Mouse (Mus musculus) G1E (cell line): ENCODE data around the gene Pi4kb. TPM values are rescaled to one million over a fixed set of nuclear protein-coding genes. Genes with fewer than 3 reads are reported as not detected.
A peak's percentile ranks its signal among the peaks of the same experiment; 100 is the strongest.

Experiments
- ATAC-seq: 2 replicates; pipeline ENCODE4 v1.8.0; 2016; ENCODE audit warnings: mild to moderate bottlenecking; ENCODE audit not compliant: insufficient number of reproducible peaks, poor library complexity, low FRiP score, severe bottlenecking; ENCODE audit errors: extremely low read depth
- DNase-seq: peaks from one replicate; pipeline ENCODE4 v3.0.0; 2012; ENCODE audit warnings: low spot score
- H3K27me3 ChIP-seq: 2 replicates; pipeline ENCODE4 v1.6.1; 2012; ENCODE audit warnings: mild to moderate bottlenecking, low read length, inconsistent platforms; ENCODE audit not compliant: insufficient read depth
- H3K36me3 ChIP-seq: replicated peaks from 2 replicates; pipeline ENCODE3; 2012; ENCODE audit warnings: mild to moderate bottlenecking, inconsistent platforms
- H3K4me1 ChIP-seq: 2 replicates; pipeline ENCODE4 v1.6.1; 2012; ENCODE audit warnings: low read depth, low read length, inconsistent platforms, mixed read lengths; ENCODE audit not compliant: insufficient read depth
- H3K4me3 ChIP-seq: 2 replicates; pipeline ENCODE4 v1.5.1; 2012; ENCODE audit warnings: low read depth, mild to moderate bottlenecking, inconsistent platforms, low read length, moderate library complexity, mixed read lengths
- H3K9me3 ChIP-seq: replicated peaks from 2 replicates; pipeline ENCODE4 v1.6.1; 2012; ENCODE audit warnings: inconsistent platforms
- CTCF ChIP-seq: IDR thresholded peaks from 2 replicates; pipeline ENCODE4 v1.5.1; 2012; ENCODE audit warnings: low read depth, low read length, inconsistent platforms, mixed read lengths
- GATA1 ChIP-seq: IDR thresholded peaks from 2 replicates; pipeline ENCODE4 v1.6.1; 2012; ENCODE audit warnings: borderline replicate concordance, low read length, inconsistent platforms, mixed read lengths
- GATA2 ChIP-seq: IDR thresholded peaks from 2 replicates; pipeline ENCODE4 v1.6.1; 2012; ENCODE audit warnings: low read depth, low read length, inconsistent platforms, borderline replicate concordance
- POLR2AphosphoS5 ChIP-seq: IDR thresholded peaks from 2 replicates; pipeline ENCODE4 v1.6.1; 2012; ENCODE audit warnings: low read depth, low read length, inconsistent platforms; ENCODE audit not compliant: insufficient replicate concordance
- TAL1 ChIP-seq: conservative IDR thresholded peaks from 2 replicates; pipeline ENCODE4 v1.6.1; 2012; ENCODE audit warnings: low read depth, low read length, inconsistent platforms, mixed read lengths
- polyA plus RNA-seq: library from polyadenylated mRNA; stranded (reverse); fragments of >175 nt; gene quantifications from 2 replicates; pipeline ENCODE4 v1.2.3, GENCODE M21; 2012
- total RNA-seq, 2 experiments: library from RNA; stranded (forward) in 1 of 2; stranded (reverse) in 1 of 2; fragments of 200-1000 nt in 1 of 2; fragments of >200 nt in 1 of 2; fragmentation: Nextera tagmentation in 1 of 2; gene quantifications; 2 replicates each; pipeline ENCODE4 v1.2.3; 2014 to 2017

Gene Pi4kb
- total and polyA plus RNA-seq, 3 experiments = 11.7 to 70.6 (median 37.4) TPM

GRCm38 (mm10) chr3:95047914-95048313 is 73.4 kb downstream of the Pi4kb start:
- Histone ChIP-seq H3K4me3 (no peak overlapping the region), H3K9me3 (no peaks in the 10 kb centered on the region), H3K4me1 (peaks cover 40% of the 10 kb centered on the region), H3K27me3 (peaks cover 22% of the 10 kb centered on the region), H3K36me3 (no peaks in the 10 kb centered on the region)
- TF ChIP-seq TAL1 (no peak), GATA1 (no peak), POLR2AphosphoS5 (no peak), CTCF (no peak), GATA2 (no peak)
- ATAC-seq (no peak), DNase-seq (no peak)

GRCm38 (mm10) chr3:95052959-95053358 is 78.4 kb downstream of the Pi4kb start:
- Histone ChIP-seq H3K36me3 (peaks cover 14% of the 10 kb centered on the region), H3K4me1 (peaks cover 37% of the 10 kb centered on the region), H3K27me3 (peaks cover 18% of the 10 kb centered on the region), H3K4me3 (no peak overlapping the region), H3K9me3 (no peaks in the 10 kb centered on the region)
- ATAC-seq (no peak), DNase-seq (no peak)
- TF ChIP-seq POLR2AphosphoS5 (no peak), CTCF (peak; percentile 95), GATA2 (no peak)

GRCm38 (mm10) chr3:95053701-95054100 is 79.2 kb downstream of the Pi4kb start:
- Histone ChIP-seq H3K9me3 (no peaks in the 10 kb centered on the region), H3K4me3 (no peak overlapping the region), H3K4me1 (peaks cover 34% of the 10 kb centered on the region), H3K27me3 (peaks cover 13% of the 10 kb centered on the region), H3K36me3 (peaks cover 20% of the 10 kb centered on the region)
- TF ChIP-seq CTCF = peak; percentile 94
- TF ChIP-seq GATA2 = no peak
- peak; percentile 20 for DNase-seq
- 0 out of 2 replicates have a peak, but pooled peaks have one; percentile 38 for ATAC-seq

- Histone ChIP-seq H3K9me3 (no peaks in the 10 kb centered on the region), H3K4me1 (peaks cover 34% of the 10 kb centered on the region), H3K27me3 (peaks cover 5% of the 10 kb centered on the region), H3K36me3 (peaks cover 30% of the 10 kb centered on the region), H3K4me3 (peak overlapping the region; percentile 2; the same call in 1 of the 2 replicates)
- no peak for DNase-seq
- TF ChIP-seq POLR2AphosphoS5 (no peak), CTCF (no peak), GATA1 (no peak), GATA2 (no peak), TAL1 (no peak)
- peak; percentile 85 for ATAC-seq
Observed at GRCm38 (mm10) chr3:95054481-95055260, 80.1 kb downstream of the Pi4kb start.

GRCm38 (mm10) chr3:95056275-95056674 is 81.7 kb downstream of the Pi4kb start:
- no peak for DNase-seq
- no peaks in the 10 kb centered on the region for H3K27me3 ChIP-seq
- H3K36me3 ChIP-seq = peaks cover 46% of the 10 kb centered on the region
- no peaks in the 10 kb centered on the region for H3K9me3 ChIP-seq
- ATAC-seq = no peak
- peaks cover 31% of the 10 kb centered on the region for H3K4me1 ChIP-seq
- no peak for TF ChIP-seq GATA1
- no peak for TF ChIP-seq TAL1
- TF ChIP-seq POLR2AphosphoS5 = no peak
- no peak for TF ChIP-seq GATA2
- TF ChIP-seq CTCF = no peak
- no peak overlapping the region for H3K4me3 ChIP-seq

Other genes with a start within 250 kb of the Pi4kb start
- not detected in 2 replicates for gene Cgn, start 188.2 kb upstream of the Pi4kb start, total RNA-seq (2014; fragmentation: Nextera tagmentation)
- gene Cgn, start 188.2 kb upstream of the Pi4kb start, total RNA-seq (2017) = 0.11 and 0.12 TPM in 2 replicates
- gene Cgn, start 188.2 kb upstream of the Pi4kb start, polyA plus RNA-seq = 0.01 TPM in 1 of 2 replicates, not detected in the other
- gene Pogz, start 137.2 kb upstream of the Pi4kb start, total RNA-seq (2014; fragmentation: Nextera tagmentation) = 113 and 138 TPM in 2 replicates
- gene Pogz, start 137.2 kb upstream of the Pi4kb start, total RNA-seq (2017) = 19.6 and 19.8 TPM in 2 replicates
- 124 and 147 TPM in 2 replicates for gene Pogz, start 137.2 kb upstream of the Pi4kb start, polyA plus RNA-seq
- 185 and 255 TPM in 2 replicates for gene Psmb4, start 87.8 kb upstream of the Pi4kb start, total RNA-seq (2014; fragmentation: Nextera tagmentation)
- 408 and 449 TPM in 2 replicates for gene Psmb4, start 87.8 kb upstream of the Pi4kb start, total RNA-seq (2017)
- gene Psmb4, start 87.8 kb upstream of the Pi4kb start, polyA plus RNA-seq = 273 and 326 TPM in 2 replicates
- gene Selenbp1, start 41.7 kb upstream of the Pi4kb start, total RNA-seq (2014; fragmentation: Nextera tagmentation) = 110 and 119 TPM in 2 replicates
- gene Selenbp1, start 41.7 kb upstream of the Pi4kb start, total RNA-seq (2017) = 367 and 434 TPM in 2 replicates
- gene Selenbp1, start 41.7 kb upstream of the Pi4kb start, polyA plus RNA-seq = 39.8 and 133 TPM in 2 replicates
- 27.8 and 36.2 TPM in 2 replicates for gene Rfx5, start 20.7 kb upstream of the Pi4kb start, total RNA-seq (2014; fragmentation: Nextera tagmentation)
- gene Rfx5, start 20.7 kb upstream of the Pi4kb start, total RNA-seq (2017) = 21.8 and 24.3 TPM in 2 replicates
- gene Rfx5, start 20.7 kb upstream of the Pi4kb start, polyA plus RNA-seq = 9.6 and 11.7 TPM in 2 replicates
- 44.7 and 52.9 TPM in 2 replicates for gene Zfp687, start 40.7 kb downstream of the Pi4kb start, total RNA-seq (2014; fragmentation: Nextera tagmentation)
- gene Zfp687, start 40.7 kb downstream of the Pi4kb start, total RNA-seq (2017) = 22.4 and 27.5 TPM in 2 replicates
- 64.0 and 72.5 TPM in 2 replicates for gene Zfp687, start 40.7 kb downstream of the Pi4kb start, polyA plus RNA-seq
- 92.0 and 92.7 TPM in 2 replicates for gene Psmd4, start 67.9 kb downstream of the Pi4kb start, total RNA-seq (2014; fragmentation: Nextera tagmentation)
- 374 and 411 TPM in 2 replicates for gene Psmd4, start 67.9 kb downstream of the Pi4kb start, total RNA-seq (2017)
- gene Psmd4, start 67.9 kb downstream of the Pi4kb start, polyA plus RNA-seq = 108 and 177 TPM in 2 replicates
- gene Pip5k1a, start 132.2 kb downstream of the Pi4kb start, total RNA-seq (2014; fragmentation: Nextera tagmentation) = 67.5 and 67.6 TPM in 2 replicates
- gene Pip5k1a, start 132.2 kb downstream of the Pi4kb start, total RNA-seq (2017) = 39.3 and 40.1 TPM in 2 replicates
- 21.9 and 30.0 TPM in 2 replicates for gene Pip5k1a, start 132.2 kb downstream of the Pi4kb start, polyA plus RNA-seq
- gene Vps72, start 136.3 kb downstream of the Pi4kb start, total RNA-seq (2014; fragmentation: Nextera tagmentation) = 108 and 120 TPM in 2 replicates
- 96.2 and 146 TPM in 2 replicates for gene Vps72, start 136.3 kb downstream of the Pi4kb start, total RNA-seq (2017)
- gene Vps72, start 136.3 kb downstream of the Pi4kb start, polyA plus RNA-seq = 274 and 307 TPM in 2 replicates
- gene Tmod4, start 149.7 kb downstream of the Pi4kb start, total RNA-seq (2014; fragmentation: Nextera tagmentation) = 9.9 and 11.7 TPM in 2 replicates
- gene Tmod4, start 149.7 kb downstream of the Pi4kb start, total RNA-seq (2017) = 3.3 and 4.5 TPM in 2 replicates
- 0.17 and 0.22 TPM in 2 replicates for gene Tmod4, start 149.7 kb downstream of the Pi4kb start, polyA plus RNA-seq
- gene Scnm1, start 159.3 kb downstream of the Pi4kb start, total RNA-seq (2014; fragmentation: Nextera tagmentation) = 85.9 and 107 TPM in 2 replicates
- 76.8 and 81.5 TPM in 2 replicates for gene Scnm1, start 159.3 kb downstream of the Pi4kb start, total RNA-seq (2017)
- gene Scnm1, start 159.3 kb downstream of the Pi4kb start, polyA plus RNA-seq = 7.1 and 8.2 TPM in 2 replicates
- gene Lysmd1, start 159.4 kb downstream of the Pi4kb start, total RNA-seq (2014; fragmentation: Nextera tagmentation) = 5.9 and 7.0 TPM in 2 replicates
- gene Lysmd1, start 159.4 kb downstream of the Pi4kb start, total RNA-seq (2017) = 10.7 and 11.1 TPM in 2 replicates
- 5.6 and 7.4 TPM in 2 replicates for gene Lysmd1, start 159.4 kb downstream of the Pi4kb start, polyA plus RNA-seq
- gene Tnfaip8l2, start 167.6 kb downstream of the Pi4kb start, total RNA-seq (2014; fragmentation: Nextera tagmentation) = not detected in 2 replicates
- gene Tnfaip8l2, start 167.6 kb downstream of the Pi4kb start, total RNA-seq (2017) = 0.16 TPM in 1 of 2 replicates, not detected in the other
- not detected in 2 replicates for gene Tnfaip8l2, start 167.6 kb downstream of the Pi4kb start, polyA plus RNA-seq
- 1.9 and 3.4 TPM in 2 replicates for gene Sema6c, start 185.7 kb downstream of the Pi4kb start, total RNA-seq (2014; fragmentation: Nextera tagmentation)
- gene Sema6c, start 185.7 kb downstream of the Pi4kb start, total RNA-seq (2017) = 0.52 and 0.71 TPM in 2 replicates
- 1.6 and 1.8 TPM in 2 replicates for gene Sema6c, start 185.7 kb downstream of the Pi4kb start, polyA plus RNA-seq
- gene Gabpb2, start 243.2 kb downstream of the Pi4kb start, total RNA-seq (2014; fragmentation: Nextera tagmentation) = 62.8 and 72.3 TPM in 2 replicates
- gene Gabpb2, start 243.2 kb downstream of the Pi4kb start, total RNA-seq (2017) = 91.7 and 110 TPM in 2 replicates
- 3.9 and 6.2 TPM in 2 replicates for gene Gabpb2, start 243.2 kb downstream of the Pi4kb start, polyA plus RNA-seq